Mouse (Mus musculus) midbrain, embryonic 11.5 days (tissue): ENCODE data around the gene Gm21773. TPM values are rescaled to one million over a fixed set of nuclear protein-coding genes. Genes with fewer than 3 reads are reported as not detected.
"Not testable (repeated sequence)": the region's sequence is repeated elsewhere in the genome, so short reads cannot be mapped to it uniquely, and the experiment has no call there.

Source experiments
- ATAC-seq: fragments of 200-750 bp; cut with Nextera tagmentation; 2 replicates; pipeline ENCODE4 v1.8.0; 2017; ENCODE audit warnings: moderate TSS enrichment, moderate library complexity; ENCODE audit not compliant: low FRiP score
- DNase-seq: peaks from one replicate; pipeline ENCODE4 v3.0.0; 2015; ENCODE audit warnings: low spot score; ENCODE audit errors: missing footprints
- H3K27ac ChIP-seq: fragments of 300-500 bp; sonication (generic); 2 replicates; pipeline ENCODE4 v1.5.1; 2014; ENCODE audit warnings: low read depth, low read length
- H3K27me3 ChIP-seq: fragments of 300-500 bp; sonication (generic); 2 replicates; pipeline ENCODE4 v1.6.1; 2014; ENCODE audit warnings: mild to moderate bottlenecking, low read length, moderate library complexity, mixed read lengths; ENCODE audit not compliant: control insufficient read depth, insufficient read depth
- H3K36me3 ChIP-seq: fragments of 300-500 bp; sonication (generic); 2 replicates; pipeline ENCODE4 v1.6.1; 2014; ENCODE audit warnings: mild to moderate bottlenecking, low read length, moderate library complexity, mixed read lengths; ENCODE audit not compliant: control insufficient read depth, insufficient read depth
- H3K4me1 ChIP-seq: fragments of 300-500 bp; sonication (generic); 2 replicates; pipeline ENCODE4 v1.6.1; 2014; ENCODE audit warnings: low read length; ENCODE audit not compliant: control insufficient read depth, insufficient read depth
- H3K4me2 ChIP-seq: fragments of 300-500 bp; sonication (generic); 2 replicates; pipeline ENCODE4 v1.6.1; 2014; ENCODE audit warnings: mild to moderate bottlenecking, moderate library complexity
- H3K4me3 ChIP-seq: fragments of 300-500 bp; sonication (generic); 2 replicates; pipeline ENCODE4 v1.5.1; 2014; ENCODE audit warnings: low read depth, low read length
- H3K9ac ChIP-seq: fragments of 300-500 bp; sonication (generic); 2 replicates; pipeline ENCODE4 v1.6.1; 2014; ENCODE audit warnings: low read length
- H3K9me3 ChIP-seq: fragments of 300-500 bp; sonication (generic); 2 replicates; pipeline ENCODE4 v1.6.1; 2016; ENCODE audit warnings: low read length; ENCODE audit not compliant: control insufficient read depth
- WGBS: fragments of 180-500 bp; shearing (Covaris S2); extraction: QIAGEN DNeasy Blood & Tissue Kit; methylation state at CpG from one replicate; pipeline ENCODE4 v1.1.7; 2014; 5-methylcytosine and 5-hydroxymethylcytosine counted together
- polyA plus RNA-seq: library from polyadenylated mRNA; unstranded; fragments of >200 nt; fragmentation: Nextera tagmentation; extraction: Ambion mirVana; gene quantifications from 2 replicates; pipeline ENCODE4 v1.2.1, GENCODE M21; 2014

The Gm21773 gene
- polyA plus RNA-seq = not detected in 2 replicates

DNA sequence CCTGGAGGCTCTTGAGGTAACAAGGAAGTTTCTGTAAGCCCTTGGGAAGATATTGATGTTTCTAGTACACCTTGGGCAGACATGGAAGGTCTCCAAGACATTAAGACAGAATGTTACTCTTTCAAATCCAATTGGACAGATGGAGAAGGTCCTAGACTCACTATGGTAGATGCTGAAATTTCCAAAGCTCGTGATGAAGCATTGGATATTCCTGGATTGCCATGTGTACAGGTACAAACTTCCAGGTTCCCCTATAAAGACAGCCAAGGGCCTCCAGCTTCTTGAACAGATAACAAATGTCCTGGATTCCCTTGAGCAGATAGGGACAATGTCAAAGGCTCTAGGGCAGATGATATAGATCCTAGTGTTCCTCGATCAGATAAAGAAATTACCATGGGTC is at the start of gene Gm21773:
Gm21773 (minus strand) TSS at position 101 of the 400 bp plus-strand sequence.
- not testable (repeated sequence) for H3K27ac ChIP-seq, H3K9ac ChIP-seq, H3K4me2 ChIP-seq, H3K4me3 ChIP-seq, ATAC-seq, H3K4me1 ChIP-seq, H3K27me3 ChIP-seq, H3K36me3 ChIP-seq, DNase-seq, H3K9me3 ChIP-seq
- no CpG with 5 or more reads among the region's 2 CpGs for WGBS
